Mouse (Mus musculus): ENCODE data around the gene Tcirg1.

Tcirg1 gene

DNA sequence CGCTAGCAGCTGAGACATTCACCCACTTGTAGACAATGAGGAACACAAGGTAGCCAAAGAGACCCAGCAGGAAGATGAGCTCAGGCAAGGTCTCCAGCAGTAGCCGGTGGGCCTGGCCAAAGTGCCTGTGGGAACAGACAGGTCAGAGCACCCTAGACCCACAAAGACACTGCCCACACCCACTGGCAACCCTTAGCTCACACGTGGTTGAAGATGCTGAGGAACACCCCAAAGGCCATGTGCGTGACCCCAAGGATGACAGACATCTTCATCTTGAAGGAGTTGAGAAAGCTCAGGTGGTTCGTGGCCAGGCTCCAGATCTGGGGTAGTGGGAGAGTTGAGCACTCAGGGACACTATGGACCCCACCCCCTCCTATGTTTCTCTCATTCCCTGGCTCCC, 9.4 kb downstream of the Tcirg1 start:
- DNase-seq (ENCODE audit: low spot score), result no peak

DNA sequence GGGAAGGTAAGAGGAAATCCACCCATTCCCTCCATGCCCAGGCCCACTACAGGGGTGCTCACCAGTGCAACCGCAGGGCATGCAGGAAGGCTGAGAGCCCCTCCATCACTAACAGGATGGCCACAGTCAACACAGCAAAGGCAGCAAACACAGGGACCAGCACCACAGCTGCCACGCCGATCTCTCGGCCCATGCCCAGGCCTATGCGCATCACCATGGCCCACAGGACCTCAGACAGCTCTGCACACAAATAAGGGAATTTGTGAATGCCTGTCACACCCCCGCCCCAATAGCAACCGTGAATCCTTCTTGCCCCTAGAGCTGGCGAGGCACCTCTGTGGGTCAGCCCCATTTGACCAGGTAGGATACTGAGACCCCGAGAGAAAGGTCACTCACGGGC, 10.7 kb downstream of the Tcirg1 start:
- DNase-seq (ENCODE audit: low spot score), result no peak

DNA sequence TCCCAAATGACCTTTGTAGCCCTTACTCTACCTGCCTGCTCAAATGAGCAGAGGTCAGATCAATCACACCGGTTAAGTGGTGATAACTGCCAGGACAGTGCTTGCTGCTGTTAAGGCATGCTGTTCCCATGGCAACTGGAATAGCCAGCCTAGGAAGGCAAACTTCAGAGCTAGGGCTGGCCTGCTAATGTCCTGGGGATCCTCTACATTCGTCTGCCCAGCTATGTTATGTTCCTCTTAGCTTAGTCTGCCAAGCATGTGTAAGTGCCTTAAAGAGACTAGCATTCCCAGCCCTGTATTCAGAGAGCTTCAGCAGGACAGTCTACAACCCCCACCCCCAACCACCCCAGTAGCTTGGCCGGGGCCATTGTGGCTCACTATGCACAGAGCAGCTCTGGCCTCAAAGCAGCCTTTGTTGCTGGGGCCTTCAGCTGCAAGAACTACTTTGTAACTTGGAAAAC, 11.7 kb downstream of the Tcirg1 start:
- DNase-seq (ENCODE audit: low spot score), result no peak

DNA sequence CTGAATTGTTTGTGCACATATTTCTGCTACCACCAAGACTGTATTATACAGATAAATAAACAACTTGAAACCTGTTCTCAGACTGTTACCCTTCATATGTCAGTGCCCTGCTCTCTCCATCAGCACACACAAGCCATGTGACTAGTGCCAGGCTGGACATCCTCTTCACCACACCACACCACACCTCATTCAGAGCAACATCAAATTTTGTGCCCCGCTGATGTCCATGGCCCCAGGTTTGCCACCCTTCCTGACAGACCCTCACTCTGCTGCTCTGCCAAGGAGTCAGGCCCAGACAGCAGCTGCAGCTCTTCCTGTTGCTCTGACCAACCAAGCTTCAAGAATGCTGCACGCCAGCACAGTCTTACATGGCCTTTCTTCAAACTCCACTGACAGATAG, 12.6 kb downstream of the Tcirg1 start:
- DNase-seq (ENCODE audit: low spot score), result no peak

DNA sequence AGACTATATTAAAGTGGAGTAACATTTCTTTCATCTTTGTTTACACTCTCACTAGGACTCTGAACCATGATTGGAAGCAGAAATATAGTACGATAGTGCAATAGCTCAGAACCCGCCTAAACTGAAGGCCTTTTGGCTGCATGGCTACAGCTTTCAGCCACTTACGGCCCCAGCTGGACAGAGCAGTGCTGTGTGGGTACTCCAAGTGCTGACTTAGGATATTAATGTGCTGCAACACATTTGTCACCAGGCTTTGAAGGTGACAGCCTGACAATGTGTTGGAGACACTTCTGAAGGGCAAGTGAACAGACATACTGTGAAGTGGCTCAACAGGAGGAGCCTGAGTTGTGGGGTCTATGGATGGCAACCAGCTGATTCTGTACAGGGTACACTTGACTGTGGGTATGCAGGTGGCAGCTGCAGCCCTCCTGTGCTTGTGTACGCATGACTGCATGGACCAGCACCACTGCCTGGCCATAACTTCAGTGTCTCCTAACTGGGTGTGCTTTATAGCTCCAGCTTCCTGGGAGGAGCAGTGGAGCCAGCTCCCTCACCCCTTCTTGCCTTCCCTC, 13.3 kb downstream of the Tcirg1 start:
- no peak for DNase-seq (ENCODE audit: low spot score)

DNA sequence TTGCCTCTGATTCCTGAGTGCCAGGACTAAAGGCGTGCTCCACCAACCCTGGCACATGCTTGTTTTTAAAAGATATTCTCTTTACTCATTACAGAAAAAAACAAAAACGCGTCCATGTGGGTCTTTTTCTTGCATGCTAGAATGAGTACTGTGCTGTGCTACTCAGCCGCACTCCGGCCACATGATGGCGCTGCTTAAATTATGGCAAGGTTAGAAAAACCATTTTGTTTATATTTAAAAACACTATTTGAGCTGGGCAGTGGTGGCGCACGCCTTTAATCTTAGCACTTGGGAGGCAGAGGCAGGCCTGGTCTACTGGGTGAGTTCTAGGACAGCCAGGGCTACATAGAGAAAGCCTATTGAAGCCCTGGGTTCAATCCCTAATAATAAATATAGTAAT, 16.8 kb downstream of the Tcirg1 start:
- DNase-seq (ENCODE audit: low spot score), result no peak

DNA sequence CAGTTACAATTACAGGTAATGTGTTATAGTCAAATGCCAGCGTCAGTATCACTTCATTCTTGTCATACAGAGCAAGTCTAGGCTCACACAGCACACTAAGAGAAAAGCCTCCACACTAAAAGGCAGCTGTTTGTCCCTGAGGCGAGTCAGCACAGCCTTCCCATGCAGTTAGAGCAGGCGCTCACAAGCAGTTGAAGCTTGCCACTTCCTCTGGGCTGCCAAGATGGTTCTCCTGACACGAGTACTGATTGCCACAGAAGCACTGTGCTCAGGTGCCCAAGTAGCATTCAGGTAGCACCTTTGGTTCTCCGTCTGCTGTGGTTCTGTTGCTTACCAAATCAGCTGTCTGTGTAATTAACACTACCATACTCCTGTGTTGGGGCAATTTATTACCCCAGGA, 17.8 kb downstream of the Tcirg1 start:
- no peak for DNase-seq (ENCODE audit: low spot score)

DNA sequence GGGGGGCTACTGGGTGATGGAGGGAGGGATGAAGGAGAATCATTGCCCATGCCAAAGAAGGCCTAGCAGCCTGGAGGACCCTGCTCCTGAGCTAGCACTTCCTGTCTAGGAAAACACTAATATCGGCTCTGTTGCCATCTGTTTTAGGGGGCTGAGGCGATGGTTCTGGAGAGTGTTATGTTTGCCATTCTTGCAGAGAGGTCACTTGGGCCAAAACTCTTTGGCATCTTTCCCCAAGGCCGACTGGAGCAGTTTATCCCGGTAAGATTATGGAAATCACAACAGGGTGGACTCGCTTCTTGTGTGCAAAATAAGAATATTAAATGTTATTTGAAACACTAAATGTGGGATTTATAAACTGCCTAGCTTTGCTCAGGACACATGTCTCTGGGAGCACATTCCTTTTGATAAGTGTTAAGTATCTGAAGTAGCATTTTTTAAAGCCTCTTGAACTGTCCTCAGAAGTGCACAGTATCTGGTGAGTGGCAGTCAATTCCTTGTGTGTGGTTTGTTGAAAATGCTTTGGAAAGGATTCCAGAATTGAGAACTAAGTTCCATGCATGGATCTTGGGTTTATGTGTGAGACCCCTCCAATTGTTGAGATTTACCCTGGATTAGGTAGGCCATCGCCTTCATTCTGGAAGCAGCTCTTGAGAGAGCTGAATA, 22.5 kb downstream of the Tcirg1 start:
- peak; percentile 65 for DNase-seq (ENCODE audit: low spot score)

DNA sequence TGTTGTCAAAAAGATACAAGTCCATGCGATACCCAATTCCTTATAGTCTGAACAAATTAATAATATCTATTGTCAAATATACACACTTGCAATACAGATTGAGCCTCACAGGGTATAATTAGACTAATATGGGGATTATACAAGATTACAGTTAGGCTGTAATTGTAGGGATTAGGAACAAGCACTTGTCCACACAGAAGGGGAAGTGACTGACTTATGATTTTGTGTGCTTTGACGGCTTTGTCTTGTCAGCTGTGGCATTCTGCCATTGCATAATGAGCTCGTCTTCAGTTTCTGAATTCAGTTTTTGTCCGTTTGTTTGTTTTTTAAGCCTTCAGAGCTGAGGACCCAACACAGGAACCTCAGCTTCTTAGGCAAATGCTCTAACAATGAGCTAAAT, 24.7 kb downstream of the Tcirg1 start:
- DNase-seq (ENCODE audit: low spot score), result no peak

DNA sequence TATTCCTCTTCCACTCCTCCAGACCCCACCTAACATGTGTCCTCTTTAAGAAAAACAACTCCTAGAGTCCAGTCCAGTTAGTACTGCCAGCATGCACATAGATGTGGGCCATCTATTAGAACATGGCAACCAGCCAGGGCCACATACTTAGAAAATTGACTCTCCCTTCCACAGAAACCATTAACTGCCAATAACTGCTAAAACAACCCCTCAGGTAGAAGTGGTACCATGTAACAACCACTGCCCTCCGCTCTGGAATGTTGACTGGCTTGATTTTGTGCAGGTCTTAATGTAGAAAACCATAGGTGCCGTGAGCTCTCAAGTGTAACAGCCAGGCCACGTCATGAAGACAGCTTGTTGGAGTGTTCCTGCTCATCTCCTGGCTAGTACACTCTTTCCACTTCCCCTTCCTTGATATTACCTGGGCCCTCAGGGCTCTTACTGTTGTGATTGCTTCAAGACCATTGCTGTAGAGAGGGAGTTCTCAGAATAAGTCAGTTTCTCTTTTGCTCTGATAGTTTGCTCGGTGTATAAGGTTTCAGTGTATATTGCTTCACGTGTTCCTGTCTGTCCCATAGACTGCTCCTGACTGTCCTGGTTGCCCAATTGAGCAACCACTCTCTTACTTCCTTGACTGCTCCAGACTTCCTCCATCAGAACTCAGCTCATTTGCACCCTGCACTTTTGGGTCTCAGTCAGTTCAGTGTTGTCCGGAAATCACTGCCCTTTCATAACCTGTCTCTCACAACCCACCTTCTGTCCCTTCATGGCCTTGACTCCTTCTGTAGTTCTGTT, 26.7 kb downstream of the Tcirg1 start:
- no peak for DNase-seq (ENCODE audit: low spot score)

DNA sequence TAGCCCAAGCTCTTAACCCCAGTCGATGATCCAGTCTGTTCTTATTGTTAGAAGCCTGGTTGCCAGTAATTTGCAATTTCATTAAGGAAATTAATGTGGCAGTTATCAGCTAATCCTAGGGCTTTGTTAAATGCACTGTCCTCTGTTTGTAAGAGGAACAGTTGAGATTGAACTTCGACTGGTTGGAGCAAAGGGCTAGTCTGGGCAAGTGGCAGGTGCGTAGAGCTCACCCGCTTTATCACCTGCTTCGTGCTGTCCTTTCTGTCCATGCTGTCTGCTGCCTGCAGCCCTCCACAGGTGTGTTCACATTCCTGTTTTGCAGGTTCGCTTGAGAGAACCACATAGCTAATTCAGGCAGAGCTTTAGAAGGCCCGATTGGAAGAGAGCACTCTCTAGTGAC, 31.9 kb downstream of the Tcirg1 start:
- no peak for DNase-seq (ENCODE audit: low spot score)

DNA sequence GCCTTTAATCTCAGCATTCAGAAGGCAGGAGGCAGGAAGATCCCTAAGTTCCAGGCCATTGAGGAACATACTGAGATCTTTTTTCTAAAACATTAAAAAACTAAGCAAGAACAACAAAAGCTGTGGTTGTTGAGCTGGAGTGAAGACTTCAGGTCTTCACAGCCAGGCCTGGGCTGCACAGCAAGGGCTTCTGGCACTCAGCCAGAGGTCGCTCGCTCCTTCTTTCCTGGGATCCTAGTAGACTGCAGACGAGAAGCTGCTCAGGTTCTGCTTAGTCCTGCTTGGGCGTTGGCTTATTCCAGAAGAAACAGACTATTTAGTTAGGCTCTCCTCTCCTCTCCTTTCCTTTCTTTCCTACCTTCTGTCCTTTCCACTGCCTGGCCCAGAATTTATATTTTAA, 34.6 kb downstream of the Tcirg1 start:
- no peak for DNase-seq (ENCODE audit: low spot score)

DNA sequence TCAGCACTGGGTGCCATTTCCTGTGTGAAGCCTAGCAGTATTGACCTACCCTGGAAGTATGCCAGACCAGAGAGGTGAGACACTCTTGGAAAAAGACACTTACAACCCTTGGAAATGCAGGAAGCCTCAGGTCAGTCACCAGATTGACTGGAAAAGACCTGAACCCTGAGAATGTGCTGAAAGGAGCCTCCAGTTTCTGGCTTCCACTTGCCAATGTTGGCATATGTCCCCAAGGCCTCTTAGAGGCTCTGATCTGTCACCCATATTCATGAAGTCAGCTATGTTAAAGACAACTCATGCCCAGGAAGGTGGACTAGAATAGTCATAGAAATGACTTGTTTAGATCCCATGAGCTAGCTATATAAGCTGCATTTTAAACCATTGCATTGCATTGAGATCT, 35.5 kb downstream of the Tcirg1 start:
- no peak for DNase-seq (ENCODE audit: low spot score)

DNA sequence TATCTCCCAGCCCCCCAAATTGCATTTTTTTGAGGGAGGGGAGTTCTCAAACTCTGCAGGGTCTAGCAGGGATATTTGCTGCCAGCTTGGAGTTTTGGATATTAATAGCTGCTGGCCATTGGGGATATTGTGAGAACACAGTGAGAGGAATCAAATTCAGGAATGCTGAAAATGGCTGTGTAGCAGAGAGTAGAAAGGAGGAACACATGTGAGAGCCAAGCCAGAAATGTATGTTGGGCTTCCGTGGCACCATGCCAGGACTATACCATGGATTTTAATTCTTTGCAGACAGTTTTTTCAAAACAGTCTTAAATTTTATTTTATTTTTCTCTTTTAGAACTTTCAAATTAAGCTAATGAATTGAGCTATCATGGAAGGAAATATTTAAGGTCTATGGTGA, 38.6 kb downstream of the Tcirg1 start:
- DNase-seq (ENCODE audit: low spot score), result no peak

DNA sequence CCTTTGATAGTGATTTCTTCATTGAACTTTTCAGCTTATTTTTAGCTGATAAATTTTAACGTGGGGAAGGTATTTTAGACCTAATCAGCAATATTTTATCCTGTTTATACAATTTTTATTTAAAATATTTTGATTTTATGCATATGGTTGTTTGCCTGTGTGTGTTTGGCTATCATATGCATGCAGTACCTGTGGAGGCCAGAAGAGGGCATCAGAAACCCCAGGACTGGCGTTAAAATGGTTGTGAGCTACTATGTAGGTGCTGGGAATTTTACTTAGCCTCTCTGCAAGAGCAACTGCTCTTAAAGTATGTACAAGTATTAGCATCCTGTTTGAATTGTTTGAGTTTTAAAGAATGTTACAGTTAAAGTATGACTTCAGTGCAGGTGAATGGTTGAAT, 42.0 kb downstream of the Tcirg1 start:
- DNase-seq (ENCODE audit: low spot score), result no peak

DNA sequence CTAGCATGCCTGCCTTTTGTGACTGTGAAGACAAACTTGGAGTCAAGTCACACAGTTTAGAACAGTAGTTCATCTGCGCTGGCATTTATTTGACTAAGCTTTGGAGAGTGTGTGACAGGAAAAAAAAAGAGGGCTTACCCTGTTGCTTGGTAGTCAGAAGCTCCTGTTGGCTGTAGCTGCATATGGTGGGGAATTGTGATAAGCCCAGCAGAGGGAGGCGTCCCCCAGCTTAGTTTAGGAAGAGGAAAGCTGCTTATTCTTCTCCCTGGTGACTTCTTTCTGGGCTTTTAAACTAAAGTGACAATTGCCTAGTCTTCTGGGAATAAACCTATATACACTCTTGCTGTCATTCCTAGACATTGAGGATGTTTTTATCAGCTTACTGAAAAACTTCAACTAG, 44.2 kb downstream of the Tcirg1 start:
- DNase-seq (ENCODE audit: low spot score), result no peak

DNA sequence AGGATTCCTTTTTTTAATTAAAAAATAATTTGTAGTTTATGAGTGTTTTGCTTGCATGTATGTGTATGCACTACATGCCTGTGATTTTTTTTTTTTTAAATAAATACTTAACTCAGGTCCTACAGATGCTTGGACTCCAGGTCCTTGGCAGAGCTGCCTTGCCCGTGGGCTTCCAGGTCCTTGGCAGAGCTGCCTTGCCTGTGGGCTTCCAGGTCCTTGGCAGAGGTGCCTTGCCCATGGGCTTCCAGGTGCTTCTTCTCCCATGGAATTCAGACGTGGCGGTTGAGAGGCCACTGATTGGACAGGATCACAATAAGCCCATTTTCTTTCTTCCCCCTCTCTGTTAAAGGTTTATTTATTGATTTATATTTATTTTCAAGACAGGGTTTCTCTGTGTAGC, 49.7 kb downstream of the Tcirg1 start:
- DNase-seq (ENCODE audit: low spot score), result no peak

DNA sequence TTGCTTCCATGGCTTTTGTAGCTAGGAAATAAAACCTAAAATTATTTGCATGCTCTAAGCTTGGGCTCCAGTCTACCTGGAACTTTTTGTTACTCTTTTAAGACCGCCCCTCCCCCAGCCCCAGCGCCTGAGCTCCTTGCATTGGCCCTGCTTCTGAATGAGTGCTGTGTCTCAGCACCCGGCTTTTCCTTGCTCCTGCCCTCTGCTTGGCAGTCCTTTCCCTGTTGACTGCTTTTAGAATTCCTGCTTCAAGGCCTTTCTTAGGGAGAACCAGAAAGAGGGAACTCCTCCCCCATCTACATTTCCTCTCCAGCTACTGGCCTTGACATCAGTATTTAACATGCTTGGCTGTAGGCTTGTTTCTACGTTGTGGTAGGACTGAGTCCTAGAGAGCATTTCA, 51.3 kb downstream of the Tcirg1 start:
- DNase-seq (ENCODE audit: low spot score), result peak; percentile 65

DNA sequence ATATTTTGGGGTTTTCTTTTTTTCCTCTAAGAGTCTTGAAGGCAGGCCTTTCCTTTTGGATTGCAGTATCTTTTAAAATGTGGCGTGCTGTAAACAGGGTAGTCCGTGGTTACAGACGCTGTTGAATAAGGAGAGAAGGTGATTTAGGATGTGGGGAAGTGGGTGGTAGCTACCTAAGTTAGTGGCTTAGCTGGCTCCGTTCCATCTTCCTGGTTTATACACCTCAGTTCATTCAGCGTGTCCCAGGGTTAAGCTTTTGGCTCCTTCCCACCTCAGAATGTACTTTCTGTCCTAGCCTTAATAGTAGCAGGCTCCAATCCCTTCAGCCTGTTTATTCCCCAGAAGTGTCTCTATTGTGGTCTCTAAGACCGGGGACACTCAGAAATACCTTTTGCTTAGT, 51.8 kb downstream of the Tcirg1 start:
- DNase-seq (ENCODE audit: low spot score), result no peak

DNA sequence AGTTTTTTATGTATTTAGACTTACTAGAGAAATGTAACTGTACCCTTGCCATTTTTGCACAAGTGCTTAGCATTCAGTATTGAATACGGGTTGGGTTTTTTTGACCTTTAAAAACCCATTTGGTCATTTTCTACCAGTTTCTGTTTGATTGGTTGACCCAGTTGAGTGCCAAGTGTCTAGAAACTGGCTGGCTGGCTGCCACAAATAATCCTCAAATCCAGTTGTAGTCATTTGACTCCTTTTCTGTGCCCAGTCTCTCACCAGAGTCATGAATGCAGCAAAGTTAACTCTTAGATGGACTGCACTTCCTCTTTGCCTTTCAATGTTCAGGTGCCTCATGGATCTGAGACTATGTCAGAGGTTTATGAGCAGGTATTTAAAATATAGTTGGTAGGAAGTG, 53.0 kb downstream of the Tcirg1 start:
- DNase-seq (ENCODE audit: low spot score), result no peak

DNA sequence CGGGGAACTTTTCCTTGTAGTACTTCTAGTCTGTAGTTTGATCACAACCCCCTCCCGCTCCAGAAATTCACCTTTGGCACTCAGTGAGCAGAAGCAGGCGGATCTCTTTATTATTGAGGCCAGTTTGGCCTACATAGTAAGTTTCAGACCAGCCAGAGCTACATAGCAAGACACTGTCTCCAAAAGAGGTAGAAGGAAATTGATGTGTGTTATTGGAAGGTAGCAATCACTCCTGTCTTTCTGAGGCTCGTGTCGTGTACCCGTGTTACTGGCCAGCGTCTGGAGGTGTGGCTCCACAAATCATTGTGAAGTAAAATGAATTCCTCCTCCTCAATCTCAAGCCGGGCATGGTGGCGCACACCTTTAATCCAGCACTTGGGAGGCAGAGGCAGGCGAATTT, 53.8 kb downstream of the Tcirg1 start:
- DNase-seq (ENCODE audit: low spot score), result no peak

DNA sequence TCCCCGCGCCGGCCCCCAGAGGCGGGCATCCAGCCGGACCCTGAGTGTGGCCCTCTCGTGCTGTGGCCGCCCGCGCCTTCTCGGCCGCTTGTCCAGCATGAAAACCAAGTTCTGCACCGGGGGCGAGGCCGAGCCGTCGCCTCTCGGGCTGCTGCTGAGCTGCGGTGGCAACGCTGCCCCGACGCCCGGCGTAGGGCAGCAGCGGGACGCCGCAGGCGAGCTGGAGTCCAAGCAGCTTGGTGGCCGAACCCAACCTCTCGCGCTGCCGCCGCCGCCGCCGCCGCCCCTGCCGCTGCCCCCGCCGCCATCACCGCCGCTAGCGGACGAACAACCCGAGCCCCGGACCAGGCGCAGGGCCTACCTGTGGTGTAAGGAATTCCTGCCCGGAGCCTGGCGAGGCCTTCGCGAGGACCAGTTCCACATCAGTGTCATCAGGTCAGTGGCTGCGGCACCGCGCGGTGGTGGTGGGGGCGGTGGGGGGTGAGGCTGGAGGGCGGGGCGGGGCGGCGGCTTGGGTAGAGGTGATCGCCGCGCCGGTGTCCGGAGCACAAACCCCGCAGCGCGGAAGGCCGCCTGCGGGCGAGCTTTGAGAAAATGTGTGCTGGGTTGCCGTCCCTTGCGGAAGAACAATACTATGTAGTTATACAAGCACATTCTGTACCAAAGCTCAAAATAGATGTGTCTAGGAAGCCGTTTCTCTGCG, 54.8 kb downstream of the Tcirg1 start:
- DNase-seq (ENCODE audit: low spot score), result no peak

DNA sequence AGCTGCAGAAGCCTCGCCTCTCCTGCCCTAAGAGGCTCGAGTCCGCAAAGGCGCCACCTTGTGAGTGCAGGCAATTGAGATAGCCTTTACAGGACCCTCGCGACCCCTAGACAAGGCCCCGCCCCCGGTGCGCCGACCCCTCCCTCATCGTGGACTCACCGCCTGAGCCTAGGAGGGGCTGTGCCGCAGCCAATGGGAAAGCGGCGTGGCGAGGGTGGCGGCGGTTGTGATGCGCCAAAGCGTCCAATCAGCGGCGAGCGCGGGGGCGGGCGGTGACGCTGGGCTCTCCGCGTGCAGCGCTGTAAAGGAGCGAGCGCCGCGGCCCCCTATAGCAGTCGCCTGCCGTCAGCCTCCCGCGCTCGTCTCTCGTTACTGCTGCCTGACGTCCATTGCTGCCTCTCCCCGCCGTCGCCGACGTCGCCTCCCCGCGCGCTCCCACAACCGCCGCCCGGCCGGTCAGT, 55.4 kb downstream of the Tcirg1 start, which contains the start of gene Chka:
Chka (plus strand) TSS at position 272 of the 461 bp plus-strand sequence.
- DNase-seq (ENCODE audit: low spot score), result peak; percentile 95
